Mouse (Mus musculus): ENCODE data around the gene Celf3. TPM values are rescaled to one million over a fixed set of nuclear protein-coding genes. Genes with fewer than 3 reads are reported as not detected.

The Celf3 gene
- 0.24 and 0.54 TPM in 2 replicates for polyA plus RNA-seq (2015; fragmentation: Nextera tagmentation; extraction: Ambion mirVana)

DNA sequence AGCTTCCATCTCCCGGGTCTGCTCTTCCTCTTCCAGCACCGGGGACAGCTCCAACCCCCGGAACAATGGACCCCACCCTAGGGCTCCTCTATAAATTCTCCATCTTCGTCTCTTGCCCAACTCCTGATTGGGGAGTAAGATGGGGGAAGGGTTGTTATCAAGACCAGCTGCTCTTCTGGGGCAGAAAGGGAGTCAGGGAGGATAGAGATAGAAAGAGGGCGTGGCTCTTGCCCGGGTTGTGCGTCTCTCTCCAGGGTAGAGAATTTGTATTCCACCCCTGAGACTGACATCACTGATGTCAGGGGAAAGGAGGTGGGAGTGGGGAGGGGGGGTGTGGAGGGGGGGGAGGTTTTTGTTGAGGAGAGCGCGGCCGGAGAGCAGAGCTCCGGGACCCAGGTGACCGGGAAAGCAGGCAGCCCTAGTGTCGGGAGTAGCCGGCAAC, at the start of gene Celf3:
TSS of gene Celf3 (plus strand) at position 315 of the 442 bp plus-strand sequence.
- Histone ChIP-seq H3K4me1 (replicated peaks) (peaks cover 9% of the 10 kb centered on the region; the same call in 1 of the 2 replicates), H3K9me3 (replicated peaks) (no peaks in the 10 kb centered on the region), H3K27ac (replicated peaks) (no peak within 1 kb of the TSS), H3K4me3 (replicated peaks) (no peak within 1 kb of the TSS), H3K36me3 (replicated peaks) (no peaks in the 10 kb centered on the region), H3K27me3 (peaks cover 48% of the 10 kb centered on the region), H3K4me2 (peak within 1 kb of the TSS; percentile 36; the same call in 1 of the 2 replicates), H3K9ac (no peak within 1 kb of the TSS)
- peak; percentile 52; the same call in 1 of the 2 replicates for ATAC-seq (ENCODE audit: insufficient read depth)
- WGBS (ENCODE audit: insufficient replicate concordance), result 3% methylated on average over 14 of the region's 14 CpGs

DNA sequence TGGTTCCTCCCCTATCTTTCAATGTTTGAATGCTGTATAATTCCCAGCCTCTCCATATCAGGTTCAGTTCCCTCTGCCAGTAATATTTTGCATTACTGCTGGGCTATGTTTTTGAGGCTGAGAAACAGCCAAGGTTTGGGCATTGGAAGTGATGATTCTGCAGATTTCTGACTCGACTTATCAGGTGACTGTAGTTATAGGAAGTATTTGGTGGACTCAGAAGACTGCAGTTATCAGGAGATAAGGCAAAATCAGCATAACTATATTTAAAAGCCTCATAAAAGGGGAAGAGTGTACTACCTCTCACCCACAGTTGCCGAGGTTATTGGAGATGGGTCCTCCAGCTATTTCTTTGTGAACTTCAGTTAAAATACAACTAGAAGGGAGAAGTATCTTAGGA, 47.1 kb upstream of the Celf3 start:
- Histone ChIP-seq H3K4me1 (replicated peaks) (no peaks in the 10 kb centered on the region; the same call in 1 of the 2 replicates), H3K4me3 (replicated peaks) (no peak overlapping the region), H3K27ac (replicated peaks) (no peak overlapping the region), H3K27me3 (no peaks in the 10 kb centered on the region), H3K36me3 (replicated peaks) (no peaks in the 10 kb centered on the region), H3K4me2 (no peak overlapping the region), H3K9me3 (replicated peaks) (no peaks in the 10 kb centered on the region), H3K9ac (no peak overlapping the region)
- 8% methylated on average over 2 of the region's 2 CpGs for WGBS (ENCODE audit: insufficient replicate concordance)
- ATAC-seq (ENCODE audit: insufficient read depth), result no peak

DNA sequence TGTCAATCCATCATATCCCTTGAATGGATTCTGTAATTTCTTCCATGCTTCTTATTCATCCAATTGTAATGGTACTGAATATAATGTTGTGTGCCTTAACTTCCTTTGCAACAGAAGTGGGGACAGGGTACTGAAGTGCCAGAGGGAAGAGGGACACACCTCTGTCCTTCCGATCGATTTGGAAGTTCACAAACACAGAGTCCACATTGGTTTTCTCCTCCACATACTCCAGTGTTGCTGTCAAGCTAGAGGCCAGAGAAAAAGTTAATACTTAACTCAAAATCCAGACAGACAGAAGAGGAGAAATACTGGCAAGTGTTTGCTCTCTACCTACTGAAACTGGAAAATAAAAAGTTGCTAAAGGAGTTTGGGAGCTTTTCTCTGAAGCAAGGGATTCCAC, 43.8 kb upstream of the Celf3 start:
- peak; percentile 52; the same call in 1 of the 2 replicates for ATAC-seq (ENCODE audit: insufficient read depth)
- no peaks in the 10 kb centered on the region; the same call in 1 of the 2 replicates for H3K4me1 ChIP-seq (replicated peaks)
- 66% methylated on average over 2 of the region's 2 CpGs for WGBS (ENCODE audit: insufficient replicate concordance)

DNA sequence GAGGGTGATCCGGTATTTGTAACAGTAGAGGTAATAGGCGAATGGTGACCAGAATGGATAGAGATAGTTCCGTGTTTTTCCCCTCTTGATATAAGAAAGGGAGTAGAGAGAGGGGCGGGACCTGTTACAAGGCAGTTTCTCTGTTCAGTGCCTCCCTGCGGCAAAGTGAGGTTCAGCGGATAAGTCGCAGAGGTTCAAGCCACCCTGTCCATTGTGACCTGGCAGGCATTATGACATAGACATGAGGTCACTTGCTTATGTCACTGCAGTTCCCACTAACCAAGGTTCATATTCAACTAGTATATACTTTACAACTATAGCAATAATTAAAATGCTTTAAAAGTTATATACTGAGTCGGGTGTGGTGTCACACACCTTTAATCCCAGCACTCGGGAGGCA, 41.7 kb upstream of the Celf3 start:
- H3K4me2 ChIP-seq, result no peak overlapping the region
- WGBS (ENCODE audit: insufficient replicate concordance), result 71% methylated on average over 9 of the region's 9 CpGs
- H3K27me3 ChIP-seq, result peaks cover 7% of the 10 kb centered on the region
- no peaks in the 10 kb centered on the region for H3K36me3 ChIP-seq (replicated peaks)
- H3K9ac ChIP-seq, result no peak overlapping the region
- H3K27ac ChIP-seq (replicated peaks), result no peak overlapping the region
- no peak for ATAC-seq (ENCODE audit: insufficient read depth)
- H3K4me1 ChIP-seq (replicated peaks), result no peaks in the 10 kb centered on the region; the same call in 1 of the 2 replicates
- H3K9me3 ChIP-seq (replicated peaks), result no peaks in the 10 kb centered on the region
- H3K4me3 ChIP-seq (replicated peaks), result no peak overlapping the region

More for the DNA sequence above, 43.8 kb upstream of the Celf3 start:
- Histone ChIP-seq H3K27ac (replicated peaks) (no peak overlapping the region), H3K4me3 (replicated peaks) (no peak overlapping the region), H3K4me2 (no peak overlapping the region), H3K27me3 (no peaks in the 10 kb centered on the region), H3K9ac (no peak overlapping the region), H3K36me3 (replicated peaks) (no peaks in the 10 kb centered on the region), H3K9me3 (replicated peaks) (no peaks in the 10 kb centered on the region)

DNA sequence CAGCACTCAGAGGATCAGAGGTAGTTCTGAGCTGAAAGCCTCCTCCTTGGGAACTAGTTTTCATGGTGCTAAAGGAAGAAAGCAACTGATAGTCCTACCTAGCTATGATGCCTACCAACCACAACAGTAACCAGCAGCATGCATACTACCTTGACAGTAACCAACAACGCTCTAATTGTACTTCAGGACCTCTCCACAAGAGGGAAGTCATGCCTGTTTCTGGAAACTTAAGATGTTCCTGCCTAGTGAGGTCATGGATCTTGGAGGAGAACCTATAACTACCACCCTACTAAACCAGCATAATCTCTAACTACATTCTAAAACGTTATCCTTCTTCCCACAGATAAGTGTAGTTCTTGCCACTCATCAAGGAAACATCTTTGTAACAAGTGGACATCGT, 36.9 kb upstream of the Celf3 start:
- WGBS (ENCODE audit: insufficient replicate concordance), result 35% methylated on average over 3 of the region's 3 CpGs
- H3K4me2 ChIP-seq, result no peak overlapping the region
- H3K27ac ChIP-seq (replicated peaks), result no peak overlapping the region
- no peak for ATAC-seq (ENCODE audit: insufficient read depth)
- H3K36me3 ChIP-seq (replicated peaks), result peaks cover 15% of the 10 kb centered on the region
- H3K27me3 ChIP-seq, result peaks cover 7% of the 10 kb centered on the region
- no peak overlapping the region for H3K9ac ChIP-seq
- H3K9me3 ChIP-seq (replicated peaks), result no peaks in the 10 kb centered on the region
- no peak overlapping the region for H3K4me3 ChIP-seq (replicated peaks)
- H3K4me1 ChIP-seq (replicated peaks), result peaks cover 14% of the 10 kb centered on the region

DNA sequence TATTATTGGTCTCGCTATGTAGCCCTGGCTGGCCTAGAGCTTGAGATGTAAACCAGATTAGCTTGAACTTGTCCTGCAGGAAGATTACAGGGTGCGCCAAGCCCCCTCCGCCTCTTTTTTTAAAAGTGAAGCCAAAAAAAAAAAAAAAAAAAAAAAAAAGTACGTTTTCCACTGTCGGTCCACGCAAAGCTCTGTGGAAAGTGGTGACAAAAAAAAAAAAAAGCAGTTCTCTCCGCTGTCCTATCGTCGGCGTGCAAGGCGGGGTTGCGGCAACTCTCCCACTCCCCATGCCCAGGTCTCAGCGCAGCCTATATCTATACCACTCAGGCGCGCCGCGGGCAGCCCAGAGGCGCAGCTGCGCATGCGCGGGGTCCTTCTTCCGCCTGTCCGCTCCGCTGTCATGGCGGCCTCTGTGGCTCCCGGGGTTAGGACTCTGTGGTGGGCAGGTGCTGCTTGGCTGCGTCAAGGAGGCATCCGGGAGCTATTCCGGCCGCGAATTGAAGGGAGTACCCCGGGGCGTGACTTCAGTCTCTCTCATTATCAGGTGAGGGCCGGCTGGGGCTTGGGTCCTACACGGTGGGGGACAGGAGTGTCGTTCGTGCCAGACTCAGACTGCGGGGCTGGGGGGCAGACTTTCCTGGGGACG, 35.0 kb upstream of the Celf3 start, which contains the start of gene Mrpl9:
TSS of gene Mrpl9 (plus strand) at position 368 of the 646 bp plus-strand sequence.
- peak within 1 kb of the TSS; percentile 77 for H3K27ac ChIP-seq (replicated peaks)
- peaks cover 34% of the 10 kb centered on the region for H3K36me3 ChIP-seq (replicated peaks)
- peaks cover 7% of the 10 kb centered on the region for H3K27me3 ChIP-seq
- under 1% methylated on average over 39 of the region's 39 CpGs for WGBS (ENCODE audit: insufficient replicate concordance)
- H3K9me3 ChIP-seq (replicated peaks), result no peaks in the 10 kb centered on the region
- peak within 1 kb of the TSS; percentile 85 for H3K4me2 ChIP-seq
- peak within 1 kb of the TSS; percentile 98 for H3K4me3 ChIP-seq (replicated peaks)
- H3K4me1 ChIP-seq (replicated peaks), result peaks cover 14% of the 10 kb centered on the region
- H3K9ac ChIP-seq, result peak within 1 kb of the TSS; percentile 94
- peak; percentile 99 for ATAC-seq (ENCODE audit: insufficient read depth)

DNA sequence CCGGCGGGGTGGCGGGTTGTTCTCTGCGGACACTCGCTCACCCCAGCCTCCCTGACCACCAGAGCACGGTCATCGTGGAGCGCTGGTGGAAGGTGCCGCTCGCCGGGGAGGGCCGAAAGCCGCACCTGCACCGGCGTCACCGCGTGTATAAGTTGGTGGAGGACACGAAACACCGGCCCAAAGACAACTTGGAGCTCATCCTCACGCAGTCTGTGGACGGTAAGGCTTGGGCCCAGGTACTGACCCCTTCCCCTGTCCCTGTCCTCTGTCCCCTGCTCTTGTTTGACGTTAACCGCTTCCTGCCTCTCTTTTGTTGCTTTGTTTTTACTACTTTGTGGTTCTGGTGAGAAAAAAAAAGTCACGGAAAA, 34.5 kb upstream of the Celf3 start, which contains the start of gene Oaz3:
TSS of gene Oaz3 (minus strand) at position 319 of the 368 bp plus-strand sequence.
- Histone ChIP-seq H3K27me3 (peaks cover 7% of the 10 kb centered on the region), H3K27ac (replicated peaks) (peak within 1 kb of the TSS; percentile 77), H3K36me3 (replicated peaks) (peaks cover 39% of the 10 kb centered on the region), H3K9me3 (replicated peaks) (no peaks in the 10 kb centered on the region), H3K9ac (peak within 1 kb of the TSS; percentile 94), H3K4me3 (replicated peaks) (peak within 1 kb of the TSS; percentile 98), H3K4me2 (peak within 1 kb of the TSS; percentile 85), H3K4me1 (replicated peaks) (peaks cover 14% of the 10 kb centered on the region)
- ATAC-seq (ENCODE audit: insufficient read depth), result peak; percentile 73
- WGBS (ENCODE audit: insufficient replicate concordance), result 0% methylated on average over 24 of the region's 24 CpGs

DNA sequence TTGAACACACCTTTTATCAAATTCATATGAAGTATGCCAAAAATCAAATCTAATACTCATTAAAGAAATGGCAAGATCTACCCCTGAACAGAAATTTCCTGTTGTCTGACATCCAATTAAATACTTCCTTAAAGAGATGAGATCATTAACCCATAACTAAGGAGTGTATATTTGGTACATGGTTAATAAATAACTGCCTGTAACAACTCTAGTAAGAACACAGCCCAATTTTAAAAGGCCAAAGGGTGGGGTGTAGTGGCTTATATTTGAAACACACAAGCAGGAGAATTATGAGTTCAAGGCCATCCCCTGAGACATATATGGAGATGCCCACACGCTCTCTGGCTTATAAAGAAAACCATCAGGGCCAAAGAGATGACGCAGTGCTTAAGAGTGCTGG, 28.7 kb upstream of the Celf3 start:
- no peak for ATAC-seq (ENCODE audit: insufficient read depth)
- Histone ChIP-seq H3K36me3 (replicated peaks) (peaks cover 53% of the 10 kb centered on the region), H3K27me3 (no peaks in the 10 kb centered on the region), H3K4me3 (replicated peaks) (no peak overlapping the region), H3K4me2 (no peak overlapping the region), H3K4me1 (replicated peaks) (peaks cover 6% of the 10 kb centered on the region), H3K9me3 (replicated peaks) (no peaks in the 10 kb centered on the region), H3K9ac (no peak overlapping the region), H3K27ac (replicated peaks) (no peak overlapping the region)
- 81% methylated on average over 2 of the region's 2 CpGs for WGBS (ENCODE audit: insufficient replicate concordance)

DNA sequence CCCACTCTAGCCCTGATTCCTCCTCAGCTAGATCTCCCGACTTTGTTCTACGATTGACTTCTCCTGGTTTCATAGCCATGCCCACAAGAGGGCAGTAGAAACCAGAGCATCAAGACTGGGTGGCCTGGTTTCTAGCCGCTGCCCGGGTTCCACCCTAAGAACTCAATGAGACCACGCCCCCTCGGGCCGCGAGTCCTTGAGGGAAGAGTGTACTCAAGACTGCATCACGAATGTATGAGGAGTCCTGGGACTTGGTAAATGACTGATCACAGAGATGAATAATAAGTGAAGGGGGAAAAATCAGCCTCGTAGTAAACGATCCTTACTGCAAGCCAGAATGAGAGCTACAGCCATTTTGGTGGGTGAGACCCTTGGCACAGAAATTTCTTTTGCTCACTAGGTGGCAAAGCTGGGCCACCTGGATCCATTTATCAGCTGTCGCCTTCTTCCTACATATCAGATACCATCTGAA, 21.5 kb upstream of the Celf3 start:
- Histone ChIP-seq H3K4me1 (replicated peaks) (peaks cover 5% of the 10 kb centered on the region), H3K36me3 (replicated peaks) (no peaks in the 10 kb centered on the region), H3K9me3 (replicated peaks) (no peaks in the 10 kb centered on the region), H3K27me3 (peaks cover 6% of the 10 kb centered on the region; the same call in 1 of the 2 replicates), H3K4me3 (replicated peaks) (peak overlapping the region; percentile 22), H3K9ac (no peak overlapping the region), H3K27ac (replicated peaks) (no peak overlapping the region), H3K4me2 (peak overlapping the region; percentile 53)
- ATAC-seq (ENCODE audit: insufficient read depth), result 0 out of 2 replicates have a peak, but pooled peaks have one; percentile 34
- WGBS (ENCODE audit: insufficient replicate concordance), result 2% methylated on average over 12 of the region's 12 CpGs

DNA sequence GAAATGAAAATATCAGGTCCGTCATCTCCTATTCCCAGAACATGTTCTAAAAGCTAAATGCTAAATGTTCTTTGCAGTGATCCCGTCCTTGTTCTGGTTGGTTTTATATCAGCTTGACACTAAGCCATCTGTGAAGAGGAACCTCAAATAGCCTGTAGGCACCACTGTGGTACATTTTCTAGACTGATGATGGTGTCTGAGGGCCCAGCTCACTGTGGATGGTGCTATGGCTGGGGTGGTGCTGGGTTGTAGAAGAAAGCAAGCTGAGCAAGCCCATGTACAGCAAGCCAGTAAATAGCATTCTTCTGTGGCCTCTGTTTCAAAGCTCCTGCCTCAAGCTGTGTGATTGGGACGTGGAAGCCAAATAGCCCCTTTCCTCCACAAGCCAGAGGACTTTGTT, 21.0 kb upstream of the Celf3 start:
- Histone ChIP-seq H3K27me3 (peaks cover 6% of the 10 kb centered on the region; the same call in 1 of the 2 replicates), H3K36me3 (replicated peaks) (no peaks in the 10 kb centered on the region), H3K4me2 (no peak overlapping the region), H3K9ac (no peak overlapping the region), H3K9me3 (replicated peaks) (no peaks in the 10 kb centered on the region), H3K27ac (replicated peaks) (no peak overlapping the region), H3K4me3 (replicated peaks) (no peak overlapping the region), H3K4me1 (replicated peaks) (peaks cover 5% of the 10 kb centered on the region)
- WGBS (ENCODE audit: insufficient replicate concordance), result 60% methylated on average over 3 of the region's 3 CpGs
- no peak for ATAC-seq (ENCODE audit: insufficient read depth)

DNA sequence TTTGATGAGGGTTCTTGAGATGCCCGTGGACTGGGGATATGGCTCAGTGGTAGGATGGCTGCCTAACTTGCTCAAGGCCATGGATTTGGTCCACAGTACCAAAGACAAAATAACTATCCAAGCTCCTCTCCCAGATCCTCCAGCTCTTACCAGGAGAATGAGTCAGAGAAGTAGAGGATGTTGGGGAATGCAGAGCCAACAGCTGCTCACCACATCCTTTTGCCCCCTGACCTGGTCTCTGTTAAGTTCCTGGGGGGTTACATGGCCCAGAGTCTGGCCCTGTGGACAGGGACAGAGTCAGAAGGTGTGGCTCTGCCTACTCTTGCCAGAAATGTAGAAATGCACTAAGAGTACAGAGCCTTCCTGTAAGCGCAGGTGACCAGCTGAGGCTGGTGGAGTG, 18.3 kb upstream of the Celf3 start:
- H3K4me2 ChIP-seq, result no peak overlapping the region
- no peak overlapping the region for H3K9ac ChIP-seq
- peaks cover 6% of the 10 kb centered on the region; the same call in 1 of the 2 replicates for H3K27me3 ChIP-seq
- WGBS (ENCODE audit: insufficient replicate concordance), result 70% methylated on average over 2 of the region's 2 CpGs
- H3K4me3 ChIP-seq (replicated peaks), result no peak overlapping the region
- H3K27ac ChIP-seq (replicated peaks), result no peak overlapping the region
- no peaks in the 10 kb centered on the region for H3K9me3 ChIP-seq (replicated peaks)
- peaks cover 5% of the 10 kb centered on the region for H3K4me1 ChIP-seq (replicated peaks)
- no peaks in the 10 kb centered on the region for H3K36me3 ChIP-seq (replicated peaks)
- no peak for ATAC-seq (ENCODE audit: insufficient read depth)

Measured in liver, embryonic 15.5 days (tissue).